ENCODE assay signal across 24 mouse cellular contexts in the genomic region with DNA sequence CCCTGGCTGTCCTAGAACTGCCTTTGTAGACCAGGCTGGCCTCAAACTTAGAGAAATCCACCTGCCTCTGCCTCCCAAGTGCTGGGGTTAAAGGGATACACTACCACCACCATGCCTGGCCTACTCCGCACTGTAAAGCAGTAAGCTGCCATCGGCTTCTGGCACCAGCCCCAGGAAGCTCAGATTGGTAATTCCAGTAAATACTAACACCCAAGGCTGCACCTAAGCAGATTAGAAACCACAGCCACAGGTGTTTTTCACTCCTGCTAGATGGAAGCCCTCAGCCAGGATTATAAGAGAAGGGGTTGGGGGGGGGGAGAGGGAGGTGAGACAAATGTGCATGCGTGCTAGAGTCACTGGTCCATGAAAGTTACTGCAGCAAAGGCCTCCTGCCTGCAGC.
"Had no signal": no experiment of that assay in that cellular context is flagged by ENCODE, and none has a peak within 500 bp of the region (broad histone marks: within the 10 kb centered on the region; RNA-seq: fewer than 3 reads in every experiment).

No protein-coding gene starts in this region.

- H3K4me3 ChIP-seq: heart, adult 2 months; heart, embryonic 13.5 days; heart, embryonic 15.5 days; hindbrain, embryonic 13.5 days; hindbrain, embryonic 15.5 days; intestine, embryonic 15.5 days; layer of hippocampus, adult 2 months; left cerebral cortex, adult 2 months; limb, embryonic 10.5 days; limb, embryonic 12.5 days had no signal

- H3K27me3 ChIP-seq: heart, embryonic 13.5 days; heart, embryonic 15.5 days; hindbrain, embryonic 13.5 days; hindbrain, embryonic 15.5 days; intestine, embryonic 15.5 days had no signal

- H3K36me3 ChIP-seq: heart, embryonic 13.5 days; heart, embryonic 15.5 days; hindbrain, embryonic 13.5 days; hindbrain, embryonic 15.5 days; intestine, embryonic 15.5 days; limb, embryonic 10.5 days; limb, embryonic 12.5 days had no signal

- DNase-seq: gastrocnemius, postnatal 14 days; gastrocnemius, postnatal 36 days; heart, adult 11 months; heart, adult 2 months; heart, postnatal 14 days; heart, postnatal 36 days; kidney, adult 18-20 months; kidney, adult 8-10 months; kidney, postnatal 10 days; kidney, postnatal 25 days; kidney, postnatal 4 days; liver had no signal

- H3K9me3 ChIP-seq: heart, embryonic 13.5 days; heart, embryonic 15.5 days; hindbrain, embryonic 13.5 days; hindbrain, embryonic 15.5 days; intestine, embryonic 15.5 days; limb, embryonic 10.5 days; limb, embryonic 12.5 days had no signal

- H3K27ac ChIP-seq: heart, adult 2 months; heart, embryonic 13.5 days; heart, embryonic 15.5 days; hindbrain, embryonic 13.5 days; hindbrain, embryonic 15.5 days; hindbrain, postnatal 0 days; intestine, embryonic 15.5 days; layer of hippocampus, adult 2 months; left cerebral cortex, adult 2 months; limb, embryonic 10.5 days; limb, embryonic 12.5 days had no signal

- ATAC-seq: hindbrain, postnatal 0 days; intestine, embryonic 15.5 days; intestine, postnatal 0 days had no signal

- H3K4me2 ChIP-seq: heart, embryonic 11.5 days; heart, embryonic 13.5 days; heart, embryonic 15.5 days; hindbrain, embryonic 13.5 days; hindbrain, embryonic 15.5 days; intestine, embryonic 15.5 days; limb, embryonic 12.5 days had no signal

- H3K9ac ChIP-seq: heart, embryonic 13.5 days; heart, embryonic 15.5 days; hindbrain, embryonic 13.5 days; hindbrain, embryonic 15.5 days; intestine, embryonic 15.5 days; limb, embryonic 12.5 days had no signal
